Mouse (Mus musculus): Measurements from ENCODE around the gene Ufsp2.

Ufsp2 gene

GRCm38 (mm10) chr8:46010746-46011680 is 35.7 kb downstream of the Ufsp2 start:
- DNase-seq (ENCODE audit: low read depth, low spot score) = peak; percentile 80

DNA sequence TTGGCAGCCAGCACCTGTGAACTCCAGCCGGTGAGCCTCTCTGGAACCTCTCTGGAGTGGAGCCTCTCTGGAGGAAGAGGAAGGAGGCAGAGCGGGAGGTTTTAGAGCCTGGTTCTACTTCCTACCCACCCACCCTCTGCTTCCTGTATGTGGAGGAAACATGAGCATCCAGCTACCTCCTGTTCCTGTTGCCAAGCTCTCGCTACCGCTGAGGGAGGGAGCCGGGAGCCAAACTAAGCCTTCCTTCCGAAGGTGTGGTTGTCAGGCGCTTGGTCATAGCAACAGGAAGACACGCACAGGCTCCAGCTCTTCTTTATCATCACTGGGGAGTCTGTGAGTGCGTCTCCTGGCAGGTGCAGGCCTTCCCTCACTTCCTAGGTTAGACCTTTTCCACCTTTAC is 46.9 kb downstream of the Ufsp2 start:
- DNase-seq (ENCODE audit: low read depth, low spot score) = peak; percentile 24

GRCm38 (mm10) chr8:46022758-46023157 is 47.4 kb downstream of the Ufsp2 start:
- DNase-seq (ENCODE audit: low read depth, low spot score) = no peak

DNA sequence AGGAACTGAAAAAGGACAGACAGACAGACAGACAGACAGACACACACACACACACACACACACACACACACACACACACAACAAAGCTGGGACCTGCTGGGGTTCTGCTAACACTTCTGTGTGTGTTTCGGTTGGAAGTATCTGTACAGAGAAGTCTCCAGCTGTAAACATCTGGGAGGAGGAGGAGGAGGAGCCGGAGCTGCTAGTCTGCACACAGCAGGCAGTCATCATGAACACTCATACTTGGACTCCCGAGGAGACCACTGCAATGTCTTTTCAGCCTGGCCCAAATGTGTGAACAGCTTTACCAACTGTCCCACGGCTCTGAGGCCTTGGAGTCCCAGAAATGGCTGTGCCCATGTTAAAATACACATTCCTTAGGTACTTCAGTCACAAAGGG is 49.1 kb downstream of the Ufsp2 start:
- DNase-seq (ENCODE audit: low read depth, low spot score) = no peak

DNA sequence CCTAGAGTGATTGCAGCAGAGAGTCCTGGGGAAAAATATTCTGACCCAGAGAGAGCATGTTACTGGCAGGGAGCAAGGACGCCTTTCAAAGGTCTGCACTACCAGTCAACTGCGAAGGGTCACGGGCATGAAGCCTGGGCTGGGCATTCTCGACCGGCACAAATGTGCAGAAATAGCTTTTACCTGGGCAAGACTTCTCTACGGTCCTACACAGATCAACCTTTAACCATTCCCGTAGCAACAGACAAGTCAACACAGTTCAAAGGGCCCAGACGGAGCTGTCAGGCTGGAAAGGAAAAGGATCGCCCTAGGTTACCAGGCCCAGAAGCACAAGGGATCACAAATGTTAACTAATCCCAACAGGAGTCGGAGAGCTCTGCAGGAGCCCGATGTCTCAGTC is 60.9 kb downstream of the Ufsp2 start:
- DNase-seq (ENCODE audit: low read depth, low spot score) = no peak

GRCm38 (mm10) chr8:46039666-46040065 is 64.3 kb downstream of the Ufsp2 start:
- DNase-seq (ENCODE audit: low read depth, low spot score) = no peak

DNA sequence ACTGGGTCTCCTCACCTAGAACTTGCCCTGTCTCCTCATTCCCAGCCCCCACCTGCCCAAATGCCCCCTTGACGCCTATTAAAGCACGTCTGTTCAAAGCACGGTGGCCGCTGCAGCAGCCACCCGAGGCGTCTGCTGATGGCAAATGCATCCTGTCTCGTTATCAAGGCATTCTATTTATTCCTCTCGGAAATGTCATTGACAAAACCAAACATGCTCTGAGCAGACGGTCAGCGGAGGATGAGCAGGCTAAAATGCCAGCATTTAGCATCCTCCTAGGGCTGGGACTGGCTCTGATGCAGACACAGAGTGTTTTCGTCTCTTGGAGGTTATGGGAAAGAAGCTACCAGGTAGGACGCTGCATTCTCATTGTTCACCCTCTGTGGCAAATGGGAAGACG is 64.9 kb downstream of the Ufsp2 start:
- peak; percentile 69 for DNase-seq (ENCODE audit: low read depth, low spot score)
